Mouse (Mus musculus) T-helper 2 cell (primary cell): ENCODE measurements at regions not wholly inside any gene's neighbourhood (a gene's known extent, or its start where the extent isn't known, plus 50 kb on each side); places are given as distances from the start of the nearest gene placed in this dataset.
"Not testable (repeated sequence)": the region's sequence is repeated elsewhere in the genome, so short reads cannot be mapped to it uniquely, and the experiment has no call there.

ENCODE experiments used
- in situ Hi-C: fragments of 300-600 bp; cut with MboI, MseI; formaldehyde crosslinking; loops from one replicate; pipeline ENCODE4 v1.15.1; 2025; ENCODE audit warnings: high pct_unique_total_duplicates

GRCm38 (mm10) chr4:145455573-145455972 is 55.0 kb upstream of the Zfp990 start:
- in situ Hi-C loops = not testable (repeated sequence)

GRCm38 (mm10) chr4:145448586-145448985 is 62.0 kb upstream of the Zfp990 start:
- in situ Hi-C loops = loop anchor here (5.0 to 25.0 kb wide), 5 partner anchors 604 to 1964 kb away; partner anchors contain the start of gene Zfp989

GRCm38 (mm10) chr4:145436718-145437117 is 73.8 kb upstream of the Zfp990 start:
- in situ Hi-C loops = loop anchor here (5.0 to 25.0 kb wide), 5 partner anchors 456 to 1976 kb away; partner anchors contain the start of gene Zfp989

- in situ Hi-C loops = loop anchor here (25.0 kb wide), 4 partner anchors 803 to 1978 kb away; partner anchors contain the start of gene Zfp989
Observed at GRCm38 (mm10) chr4:145434519-145434918, 76.0 kb upstream of the Zfp990 start.

GRCm38 (mm10) chr4:145434071-145434470 is 76.5 kb upstream of the Zfp990 start:
- in situ Hi-C loops = loop anchor here (25.0 kb wide), 4 partner anchors 803 to 1978 kb away; partner anchors contain the start of gene Zfp989

- in situ Hi-C loops = loop anchor here (25.0 kb wide), 4 partner anchors 804 to 1979 kb away; partner anchors contain the start of gene Zfp989
Observed at GRCm38 (mm10) chr4:145433235-145433634, 77.3 kb upstream of the Zfp990 start.

- in situ Hi-C loops = loop anchor here (25.0 kb wide), 4 partner anchors 805 to 1980 kb away; partner anchors contain the start of gene Zfp989
Observed at GRCm38 (mm10) chr4:145431910-145432765, 78.4 kb upstream of the Zfp990 start.

- in situ Hi-C loops = not testable (repeated sequence)
Observed at GRCm38 (mm10) chr4:145417837-145418236, 92.7 kb upstream of the Zfp990 start.

DNA sequence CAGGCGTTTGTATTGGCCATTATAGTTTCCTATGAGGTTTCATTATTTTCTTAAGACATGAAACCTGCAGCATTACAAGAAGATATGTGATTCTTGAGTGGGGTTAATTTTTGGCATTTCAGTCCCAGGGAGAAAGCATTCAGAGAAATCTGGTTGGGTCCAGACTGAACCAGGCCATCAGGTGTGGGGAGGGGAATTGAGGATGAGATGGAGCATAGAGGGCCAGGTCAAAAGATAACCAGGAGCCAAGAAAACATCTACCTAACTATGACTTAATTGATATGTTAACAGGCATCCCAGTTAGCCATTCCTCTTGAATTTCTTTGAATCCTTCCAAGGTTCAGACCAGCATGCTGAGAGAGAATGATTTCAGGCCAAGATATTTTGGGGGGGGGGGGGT is 96.2 kb upstream of the Tnfrsf8 start:
- in situ Hi-C loops = no loop called here

DNA sequence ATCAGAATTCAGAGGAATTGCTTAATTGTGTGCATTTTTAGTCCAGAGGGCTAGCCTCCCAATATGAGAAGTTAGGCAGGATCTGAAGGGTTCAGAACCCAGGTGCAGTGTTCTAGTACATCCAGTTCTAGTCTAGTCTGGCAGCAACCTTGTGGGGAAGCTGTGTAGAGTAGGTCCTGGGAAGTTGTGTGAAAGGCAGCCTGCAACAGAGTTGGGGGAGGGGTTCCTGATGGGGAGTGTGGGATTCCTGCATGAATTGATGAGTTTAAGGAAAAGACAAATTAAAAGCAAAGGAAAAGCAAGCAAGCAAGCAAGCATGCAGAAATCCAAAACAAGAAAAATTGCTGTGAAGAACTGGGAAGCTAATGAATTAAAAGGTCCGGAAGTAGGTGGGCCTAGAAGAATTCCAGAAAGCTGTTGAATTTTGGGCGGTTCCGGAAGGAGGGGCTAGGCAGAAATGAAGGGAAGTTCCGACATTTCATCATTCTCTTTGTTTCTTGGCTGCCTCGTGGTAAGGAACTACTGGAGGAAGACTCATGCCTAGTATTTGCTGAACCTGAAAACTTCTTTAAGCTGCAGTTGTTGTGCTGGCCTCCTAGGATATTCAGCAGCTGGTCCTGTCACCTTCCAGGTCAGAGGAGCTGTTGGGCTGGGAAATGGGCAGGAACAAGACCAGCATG is 95.0 kb upstream of the Tnfrsf8 start:
- in situ Hi-C loops = loop anchor here (5.0 kb wide), 1 partner anchor 172 kb away; no protein-coding TSS in a partner anchor

DNA sequence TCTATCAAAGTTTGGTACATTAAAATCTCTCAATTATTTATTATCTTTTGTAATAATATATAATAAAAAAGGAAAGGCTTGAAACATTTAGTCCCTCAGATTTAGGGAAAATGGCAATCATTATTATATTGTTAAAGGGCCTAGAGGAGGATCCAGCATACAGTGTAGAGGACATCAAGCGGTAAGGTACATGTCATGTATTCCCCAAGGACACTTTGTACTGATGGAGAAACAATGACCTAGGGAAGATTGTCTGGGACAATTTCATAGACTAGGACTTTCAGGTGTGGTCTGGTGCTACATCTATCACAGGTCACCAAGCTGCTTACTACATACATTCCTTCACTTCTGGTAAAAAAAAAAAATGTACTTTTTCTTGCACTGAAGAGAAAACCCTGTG is 91.1 kb upstream of the Tnfrsf8 start:
- in situ Hi-C loops = loop anchor here (5.0 kb wide), 1 partner anchor 176 kb away; no protein-coding TSS in a partner anchor

DNA sequence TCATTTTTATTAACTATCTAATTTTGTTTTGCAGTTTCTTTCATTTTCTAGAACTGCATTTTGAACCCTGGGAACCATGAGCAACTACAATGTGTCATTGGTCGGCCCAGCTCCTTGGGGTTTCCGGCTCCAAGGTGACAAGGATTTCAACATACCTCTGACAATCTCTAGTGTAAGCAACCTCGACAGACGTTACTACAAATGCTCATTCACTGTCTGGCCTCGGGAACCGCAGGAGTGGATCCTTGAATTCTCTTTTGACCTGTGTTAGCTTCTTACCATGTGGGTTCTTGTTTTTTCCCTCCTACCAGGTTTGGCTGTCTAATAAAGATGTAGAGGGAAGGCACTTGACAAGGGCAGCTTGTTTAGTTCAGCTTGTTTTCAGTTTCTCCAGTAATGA is 89.3 kb upstream of the Tnfrsf8 start:
- in situ Hi-C loops = not testable (repeated sequence)

GRCm38 (mm10) chr4:145378876-145379275 is 63.9 kb upstream of the Tnfrsf8 start:
- in situ Hi-C loops = not testable (repeated sequence)

DNA sequence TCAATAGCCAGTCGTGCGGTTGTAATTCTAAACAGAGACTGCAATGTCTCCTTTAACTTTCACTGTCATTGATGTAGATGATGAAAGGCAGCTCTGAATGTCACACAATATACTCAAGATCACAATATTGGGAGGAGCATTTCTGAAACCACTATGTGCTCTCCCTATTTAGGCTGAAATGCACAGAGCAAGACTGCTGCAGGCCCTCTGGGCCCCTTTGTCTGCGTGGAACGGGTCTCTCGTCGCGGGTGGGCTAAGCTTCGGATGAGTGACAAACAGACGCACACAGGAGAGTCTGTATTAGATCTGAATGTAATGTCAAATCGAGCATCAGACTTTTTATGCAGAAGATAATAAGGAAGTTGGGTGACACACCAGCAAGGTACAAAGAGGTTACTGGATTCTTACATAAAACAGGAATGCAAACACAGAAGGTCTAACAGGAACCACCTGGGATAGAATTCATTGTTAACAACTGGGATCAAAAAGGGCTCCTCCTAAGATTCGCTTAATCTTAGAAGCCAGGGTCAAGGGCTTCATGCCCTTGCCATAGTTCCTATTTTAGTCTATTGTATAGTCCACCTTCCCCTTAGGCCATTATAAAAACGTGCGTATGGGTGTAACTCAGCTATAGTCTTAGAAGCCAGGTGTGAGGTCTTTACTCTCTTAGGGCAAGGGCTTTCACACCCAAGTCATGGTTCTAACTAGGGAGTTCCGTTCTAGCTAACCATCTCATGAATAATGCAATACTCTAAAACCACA is 62.5 kb upstream of the Tnfrsf8 start:
- in situ Hi-C loops = not testable (repeated sequence)

GRCm38 (mm10) chr4:145369753-145370152 is 54.8 kb upstream of the Tnfrsf8 start:
- in situ Hi-C loops = no loop called here

DNA sequence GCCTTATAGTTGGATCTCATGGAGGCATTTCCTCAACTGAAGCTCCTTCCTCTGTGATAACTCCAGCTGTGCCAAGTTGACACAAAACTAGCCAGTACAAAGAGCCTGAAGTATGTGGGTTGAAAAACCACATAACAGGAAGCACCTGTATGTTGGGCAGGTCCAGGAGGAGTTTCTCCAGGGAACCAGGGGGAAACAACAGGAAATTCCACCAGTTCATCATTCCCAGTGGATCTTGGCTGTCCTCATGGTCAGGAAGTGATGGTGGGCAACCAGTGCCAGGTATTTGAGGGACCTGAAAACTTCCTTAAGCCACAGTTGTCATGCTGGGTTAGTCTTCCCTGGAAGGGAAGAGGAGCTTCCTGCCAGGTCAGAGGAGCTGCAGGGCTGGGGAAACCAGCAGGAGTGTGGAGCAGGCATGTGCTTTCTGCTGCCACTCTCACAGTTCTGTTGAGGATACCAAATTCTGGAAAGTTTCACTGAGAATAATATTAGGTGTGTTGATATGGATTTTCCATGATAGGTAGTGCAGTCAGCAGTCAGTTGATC is 52.4 kb upstream of the Tnfrsf8 start:
- in situ Hi-C loops = no loop called here

DNA sequence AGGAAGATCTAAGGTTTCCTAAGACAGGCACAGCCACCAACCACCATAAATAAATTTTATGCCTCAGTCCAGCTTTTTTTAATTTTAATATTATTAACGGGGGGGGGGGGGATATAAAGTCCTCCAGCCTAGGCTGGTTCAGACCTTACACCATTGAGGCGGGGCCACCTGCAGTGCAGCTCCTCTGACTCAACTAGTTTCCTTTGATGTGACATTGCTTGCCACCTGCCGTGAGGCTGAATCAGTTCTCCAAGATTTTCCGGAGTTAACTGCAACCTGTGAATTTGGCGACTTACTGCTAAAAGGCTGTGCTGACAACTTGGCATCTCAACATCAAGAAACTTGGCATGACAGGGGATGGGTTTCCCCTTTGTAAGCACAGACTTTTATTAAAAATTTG is 51.3 kb upstream of the Tnfrsf8 start:
- in situ Hi-C loops = no loop called here

DNA sequence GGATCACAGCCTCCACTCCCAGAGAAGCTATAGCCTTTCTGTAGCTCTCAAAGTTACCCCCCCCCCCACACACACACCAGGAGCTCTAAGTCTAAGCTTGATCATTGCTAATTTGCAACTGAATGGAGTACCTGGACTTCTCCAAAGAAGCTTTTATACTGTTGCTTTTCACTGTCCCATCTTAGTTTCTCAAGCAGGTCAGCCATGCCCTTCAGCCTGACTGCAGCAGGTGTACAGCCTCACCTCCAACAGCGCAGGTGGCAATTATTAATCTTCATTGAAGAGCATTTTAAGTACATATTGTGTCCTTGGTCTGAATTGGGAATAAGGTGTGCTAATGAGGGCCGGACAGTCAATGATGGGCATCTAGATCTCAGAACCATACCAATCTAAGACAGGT is 50.8 kb upstream of the Tnfrsf8 start:
- in situ Hi-C loops = not testable (repeated sequence)
